Mouse (Mus musculus) heart, embryonic 11.5 days (tissue): ENCODE results near the gene Adamts17. TPM values are rescaled to one million over a fixed set of nuclear protein-coding genes. Genes with fewer than 3 reads are reported as not detected.

Experiments
- ATAC-seq: fragments of 200-750 bp; cut with Nextera tagmentation; replicated peaks from 2 replicates; pipeline ENCODE4 v1.8.0; 2017; ENCODE audit warnings: moderate library complexity; ENCODE audit not compliant: insufficient number of reproducible peaks, low FRiP score, low TSS enrichment
- H3K27ac ChIP-seq: fragments of 300-500 bp; sonication (generic); 2 replicates; pipeline ENCODE4 v1.5.1; 2014; ENCODE audit warnings: mild to moderate bottlenecking, low read depth, low read length
- H3K27me3 ChIP-seq: fragments of 300-500 bp; sonication (generic); 2 replicates; pipeline ENCODE4 v1.6.1; 2014; ENCODE audit warnings: mild to moderate bottlenecking, low read length, mixed read lengths; ENCODE audit not compliant: control insufficient read depth, insufficient read depth
- H3K36me3 ChIP-seq: fragments of 300-500 bp; sonication (generic); 2 replicates; pipeline ENCODE4 v1.6.1; 2014; ENCODE audit warnings: mild to moderate bottlenecking, low read length, moderate library complexity, mixed read lengths; ENCODE audit not compliant: control insufficient read depth, insufficient read depth
- H3K4me1 ChIP-seq: fragments of 300-500 bp; sonication (generic); 2 replicates; pipeline ENCODE4 v1.6.1; 2014; ENCODE audit warnings: low read length; ENCODE audit not compliant: control insufficient read depth, insufficient read depth
- H3K4me2 ChIP-seq: fragments of 300-500 bp; sonication (generic); 2 replicates; pipeline ENCODE4 v1.6.1; 2014; ENCODE audit warnings: mild to moderate bottlenecking, moderate library complexity
- H3K4me3 ChIP-seq: fragments of 300-500 bp; sonication (generic); 2 replicates; pipeline ENCODE4 v1.5.1; 2014; ENCODE audit warnings: low read depth, low read length
- H3K9ac ChIP-seq: fragments of 300-500 bp; sonication (generic); 2 replicates; pipeline ENCODE4 v1.6.1; 2014; ENCODE audit warnings: mild to moderate bottlenecking, low read depth, low read length, moderate library complexity
- H3K9me3 ChIP-seq: fragments of 300-500 bp; sonication (generic); replicated peaks from 2 replicates; pipeline ENCODE4 v1.6.1; 2016; ENCODE audit warnings: low read length; ENCODE audit not compliant: control insufficient read depth
- WGBS: fragments of 180-500 bp; shearing (Covaris S2); extraction: QIAGEN DNeasy Blood & Tissue Kit; methylation state at CpG from one replicate; pipeline ENCODE4 v1.1.7; 2014; ENCODE audit not compliant: insufficient replicate concordance; 5-methylcytosine and 5-hydroxymethylcytosine counted together
- polyA plus RNA-seq: library from polyadenylated mRNA; unstranded; fragments of >200 nt; fragmentation: Nextera tagmentation; extraction: Ambion mirVana; gene quantifications from 2 replicates; pipeline ENCODE4 v1.2.1, GENCODE M21; 2014

The Adamts17 gene
- polyA plus RNA-seq, 1 experiment from 2014 or later = 2.8 TPM

DNA sequence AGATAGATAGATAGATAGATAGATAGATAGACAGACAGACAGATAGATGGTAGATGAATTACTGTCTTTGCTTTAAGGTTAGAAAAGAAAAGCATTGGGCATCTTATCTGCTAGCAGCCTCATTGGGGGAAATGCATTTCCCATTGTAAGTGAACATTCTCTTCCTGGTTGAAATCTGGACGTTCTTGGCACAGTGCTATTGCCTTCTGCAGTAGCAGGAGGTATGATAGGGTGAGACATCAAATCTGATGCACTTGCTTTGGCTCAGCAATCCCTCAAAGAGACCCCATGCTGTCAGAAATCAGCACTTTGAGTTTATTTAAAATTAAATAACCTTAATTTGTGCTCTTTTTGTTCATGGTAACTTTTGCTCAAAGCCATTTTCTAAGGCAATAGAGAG lies 164.1 kb downstream of the Adamts17 start:
- no peak for ATAC-seq
- Histone ChIP-seq H3K27me3 (no peaks in the 10 kb centered on the region), H3K4me1 (no peaks in the 10 kb centered on the region), H3K27ac (no peak overlapping the region), H3K9me3 (no peaks in the 10 kb centered on the region; the same call in 1 of the 2 replicates), H3K9ac (no peak overlapping the region), H3K4me2 (no peak overlapping the region), H3K36me3 (0 out of 2 replicates have a peak, but pooled peaks cover 2% of the 10 kb centered on the region), H3K4me3 (no peak overlapping the region)
- WGBS = 54% methylated on average over 1 of the region's 1 CpGs

DNA sequence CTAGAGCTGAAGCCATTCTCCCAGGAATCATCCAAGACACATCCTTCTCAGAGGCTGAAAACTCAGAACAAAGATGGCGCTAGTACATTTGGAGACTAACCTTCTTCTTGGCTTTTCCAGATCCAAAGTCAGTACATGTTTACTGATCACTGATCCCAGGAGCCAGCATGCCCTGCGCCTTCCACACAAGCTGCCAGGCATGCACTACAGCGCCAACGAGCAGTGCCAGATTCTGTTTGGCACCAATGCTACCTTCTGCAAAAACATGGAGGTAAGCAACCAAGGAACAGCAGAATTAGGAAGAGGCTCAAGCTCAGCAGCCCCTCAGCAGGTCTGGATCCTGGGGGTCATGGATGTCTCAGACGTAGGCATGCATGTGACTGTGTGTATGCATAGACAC lies 164.7 kb downstream of the Adamts17 start:
- WGBS = 90% methylated on average over 5 of the region's 5 CpGs
- Histone ChIP-seq H3K9ac (no peak overlapping the region), H3K4me2 (no peak overlapping the region), H3K4me1 (no peaks in the 10 kb centered on the region), H3K4me3 (no peak overlapping the region), H3K9me3 (no peaks in the 10 kb centered on the region; the same call in 1 of the 2 replicates), H3K36me3 (0 out of 2 replicates have a peak, but pooled peaks cover 2% of the 10 kb centered on the region), H3K27me3 (no peaks in the 10 kb centered on the region), H3K27ac (no peak overlapping the region)
- no peak for ATAC-seq

DNA sequence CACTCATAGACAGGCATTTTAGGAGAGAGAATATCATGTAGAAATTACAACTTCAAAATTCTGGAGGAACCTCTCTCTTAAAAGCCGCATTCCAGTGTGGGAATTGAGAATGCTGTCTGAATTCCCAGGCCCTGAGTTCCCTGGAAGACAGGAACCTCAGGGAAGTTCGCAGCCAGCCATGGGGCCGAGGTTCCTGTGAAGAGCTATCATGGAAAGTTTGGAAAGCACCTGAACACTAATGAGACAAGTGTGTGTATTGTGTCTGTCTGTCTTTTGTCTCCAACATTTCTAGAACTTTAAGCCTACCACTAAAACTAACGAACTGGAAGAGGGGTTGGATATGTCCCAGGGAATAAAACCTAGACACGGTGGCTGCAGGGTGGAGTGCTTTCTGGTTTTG lies 170.3 kb downstream of the Adamts17 start:
- H3K4me3 ChIP-seq = no peak overlapping the region
- H3K27ac ChIP-seq = no peak overlapping the region
- no peaks in the 10 kb centered on the region; the same call in 1 of the 2 replicates for H3K9me3 ChIP-seq
- ATAC-seq = no peak
- no peak overlapping the region for H3K9ac ChIP-seq
- H3K4me1 ChIP-seq = peaks cover 26% of the 10 kb centered on the region
- no peaks in the 10 kb centered on the region for H3K36me3 ChIP-seq
- H3K4me2 ChIP-seq = no peak overlapping the region
- no peaks in the 10 kb centered on the region for H3K27me3 ChIP-seq
- 86% methylated on average over 5 of the region's 5 CpGs for WGBS

DNA sequence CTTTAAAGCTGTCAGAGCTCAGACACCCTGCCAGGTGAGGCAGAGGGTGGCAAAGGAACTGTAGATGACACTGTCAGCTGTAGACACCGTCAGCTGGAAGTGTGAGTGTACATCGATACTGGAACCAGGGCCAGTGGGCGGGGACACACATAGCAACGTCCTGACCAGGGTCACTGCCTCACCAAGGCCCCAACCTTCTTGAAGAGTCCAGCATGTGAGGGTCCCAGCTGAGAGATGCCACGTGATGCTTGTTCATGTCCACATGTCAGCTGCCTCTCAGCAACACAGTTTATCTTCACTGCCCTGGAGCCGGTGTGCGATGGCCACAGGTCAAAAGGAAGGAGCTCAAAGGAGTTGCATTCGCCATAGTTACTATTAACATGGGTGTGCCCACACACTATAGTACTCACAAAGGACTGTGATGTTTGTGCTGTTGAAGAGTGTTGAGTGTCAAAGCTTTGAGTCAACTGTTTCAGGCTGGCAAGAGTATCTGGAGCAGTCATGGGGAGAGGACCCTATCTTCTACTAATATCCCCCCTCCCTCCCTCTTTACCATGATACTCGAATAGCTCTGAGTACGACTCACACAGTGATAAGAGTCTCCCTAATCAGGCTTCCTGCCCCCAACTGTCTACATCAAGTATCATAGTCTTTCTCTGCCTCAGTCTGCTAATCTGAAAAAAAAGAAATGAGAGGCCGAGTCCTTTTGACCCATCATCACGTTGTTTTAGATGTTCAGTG lies 172.6 kb downstream of the Adamts17 start:
- Histone ChIP-seq H3K4me2 (no peak overlapping the region), H3K9me3 (no peaks in the 10 kb centered on the region; the same call in 1 of the 2 replicates), H3K9ac (no peak overlapping the region), H3K27ac (0 out of 2 replicates have a peak overlapping the region, but pooled peaks have one; percentile 46), H3K27me3 (no peaks in the 10 kb centered on the region), H3K4me3 (no peak overlapping the region), H3K36me3 (no peaks in the 10 kb centered on the region), H3K4me1 (peaks cover 26% of the 10 kb centered on the region)
- ATAC-seq = peak; percentile 61; the same call in 1 of the 2 replicates
- WGBS = 33% methylated on average over 12 of the region's 12 CpGs

DNA sequence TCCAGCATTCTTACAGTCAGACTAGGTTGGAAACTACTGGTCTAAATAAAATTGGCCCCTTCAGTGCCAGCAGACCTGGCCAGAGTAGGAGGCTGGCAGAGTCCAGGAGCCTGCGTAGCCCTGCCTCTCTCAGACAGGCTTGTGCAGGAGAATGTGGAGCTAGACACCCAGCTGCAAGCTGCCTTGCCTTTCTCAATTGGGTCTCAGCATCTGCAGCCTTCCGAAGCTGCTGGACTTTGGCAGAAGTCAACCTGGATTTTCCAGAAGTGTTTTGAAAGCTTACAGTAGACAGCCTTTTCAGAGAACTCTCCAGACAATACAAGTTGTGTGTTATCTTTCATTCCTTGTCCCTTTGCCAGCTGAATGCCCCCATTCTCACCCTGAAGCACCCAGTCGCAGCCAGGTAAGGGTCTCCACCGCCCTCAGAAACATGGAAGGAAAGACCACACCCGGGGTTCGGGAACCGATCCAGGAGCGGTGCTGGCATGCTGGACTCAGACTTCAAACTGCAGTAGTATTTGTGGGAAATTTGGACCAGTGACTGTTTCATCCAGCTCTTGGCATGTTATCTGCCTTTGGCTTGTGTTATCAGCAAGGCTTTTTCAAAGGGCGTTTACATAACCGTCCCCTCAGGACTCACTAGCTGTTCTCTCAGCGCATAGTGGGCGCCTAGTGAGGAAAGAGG lies 173.8 kb downstream of the Adamts17 start:
- Histone ChIP-seq H3K4me2 (no peak overlapping the region), H3K9me3 (no peaks in the 10 kb centered on the region; the same call in 1 of the 2 replicates), H3K9ac (no peak overlapping the region), H3K36me3 (no peaks in the 10 kb centered on the region), H3K27ac (0 out of 2 replicates have a peak overlapping the region, but pooled peaks have one; percentile 46), H3K4me1 (peaks cover 26% of the 10 kb centered on the region), H3K27me3 (no peaks in the 10 kb centered on the region), H3K4me3 (no peak overlapping the region)
- 55% methylated on average over 12 of the region's 12 CpGs for WGBS
- ATAC-seq = no peak

DNA sequence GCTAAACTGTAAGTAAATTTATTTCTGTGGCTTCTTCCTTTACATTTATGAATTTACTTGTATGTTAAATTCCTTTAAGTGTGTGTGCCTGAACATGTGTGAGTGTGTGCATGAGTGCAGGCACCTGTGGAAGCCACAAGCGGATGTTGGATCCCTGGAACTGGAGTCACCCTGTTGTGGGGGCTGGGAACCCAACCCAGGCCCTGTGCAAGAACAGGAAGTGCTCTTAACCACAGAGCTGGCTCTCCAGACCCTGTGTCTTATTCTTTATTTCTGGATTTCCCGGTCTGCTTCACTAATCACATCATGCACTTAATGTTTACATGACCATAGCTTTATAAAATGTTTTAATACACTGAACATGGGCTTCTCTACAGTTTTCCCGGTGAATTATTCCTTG lies 180.4 kb downstream of the Adamts17 start:
- Histone ChIP-seq H3K4me3 (no peak overlapping the region), H3K4me1 (no peaks in the 10 kb centered on the region), H3K9ac (no peak overlapping the region), H3K9me3 (no peaks in the 10 kb centered on the region), H3K27me3 (no peaks in the 10 kb centered on the region), H3K27ac (no peak overlapping the region), H3K36me3 (no peaks in the 10 kb centered on the region), H3K4me2 (no peak overlapping the region)
- WGBS = 81% methylated on average over 3 of the region's 3 CpGs
- no peak for ATAC-seq

DNA sequence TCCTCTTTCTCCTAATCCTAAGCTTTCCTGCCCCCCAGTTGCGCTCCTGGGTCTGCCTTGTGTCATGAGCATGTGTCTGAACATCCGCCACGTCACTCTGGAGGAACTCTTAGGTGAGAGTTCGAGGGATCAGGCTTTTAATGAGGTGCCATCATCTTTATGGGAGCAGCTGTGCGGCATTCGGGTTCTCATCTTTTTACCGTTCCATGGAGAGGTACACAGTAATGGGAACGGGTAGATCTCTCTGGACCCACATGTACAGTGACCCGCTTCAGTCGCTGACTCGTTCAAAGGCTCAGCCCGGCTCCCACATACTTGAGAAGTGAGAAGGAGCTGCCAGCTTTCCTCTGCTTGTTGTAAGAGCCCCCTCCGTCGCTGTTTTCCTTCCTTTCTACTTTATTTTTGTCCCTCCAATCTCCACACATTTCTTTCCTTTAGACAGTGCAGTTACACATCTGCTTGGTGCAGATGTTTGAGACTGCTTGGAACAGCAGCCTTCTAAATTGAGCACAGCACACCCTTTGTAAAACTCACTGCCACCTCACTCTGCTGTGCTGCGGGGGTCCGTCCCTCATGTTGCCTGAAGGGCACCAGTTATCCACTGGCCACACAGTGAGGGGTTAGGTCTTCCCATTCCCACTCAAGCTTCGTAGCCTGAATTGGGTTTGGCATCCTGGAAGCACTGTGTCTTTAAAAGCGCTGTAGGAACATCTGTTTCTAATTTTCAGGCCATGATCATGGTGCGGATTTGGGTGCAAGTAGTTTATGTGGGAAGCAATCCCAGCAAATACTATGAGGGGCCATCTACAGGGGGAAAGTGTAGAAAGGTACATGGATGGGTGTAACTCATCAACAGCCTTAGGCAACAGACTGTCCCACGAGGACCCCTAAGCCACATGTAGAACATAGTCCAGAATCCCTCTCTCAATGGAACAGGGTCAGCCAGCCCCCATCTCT lies 186.9 kb downstream of the Adamts17 start:
- H3K27me3 ChIP-seq = no peaks in the 10 kb centered on the region
- 69% methylated on average over 20 of the region's 20 CpGs for WGBS
- no peak overlapping the region for H3K4me2 ChIP-seq
- no peaks in the 10 kb centered on the region for H3K9me3 ChIP-seq
- no peak for ATAC-seq
- no peak overlapping the region for H3K9ac ChIP-seq
- 0 out of 2 replicates have a peak overlapping the region, but pooled peaks have one; percentile 10 for H3K27ac ChIP-seq
- H3K4me3 ChIP-seq = no peak overlapping the region
- H3K36me3 ChIP-seq = no peaks in the 10 kb centered on the region
- H3K4me1 ChIP-seq = peaks cover 6% of the 10 kb centered on the region

DNA sequence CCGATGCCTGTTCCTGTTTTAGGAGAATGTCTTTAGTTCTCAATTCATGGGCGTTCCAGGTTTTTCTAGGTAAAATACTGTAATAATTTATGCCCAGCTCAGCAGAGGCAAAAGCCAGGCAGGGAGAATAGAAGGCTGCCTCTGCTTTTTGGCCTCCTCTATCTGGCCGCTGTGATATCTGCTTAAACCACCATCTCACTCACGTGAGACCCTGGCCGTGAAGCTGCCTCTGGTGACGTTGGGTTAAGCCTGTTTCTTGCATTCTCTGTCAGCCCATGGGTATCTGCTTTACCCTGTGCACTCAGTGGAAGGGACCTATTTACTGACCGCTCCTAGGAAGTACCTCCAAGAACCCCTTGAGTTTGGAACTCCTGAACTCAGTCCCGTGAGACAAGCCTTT lies 187.7 kb downstream of the Adamts17 start:
- H3K4me3 ChIP-seq = no peak overlapping the region
- no peak overlapping the region for H3K27ac ChIP-seq
- no peak overlapping the region for H3K4me2 ChIP-seq
- no peaks in the 10 kb centered on the region for H3K27me3 ChIP-seq
- H3K4me1 ChIP-seq = peaks cover 14% of the 10 kb centered on the region
- H3K9ac ChIP-seq = no peak overlapping the region
- no peaks in the 10 kb centered on the region for H3K36me3 ChIP-seq
- no peak for ATAC-seq
- 75% methylated on average over 8 of the region's 8 CpGs for WGBS
- H3K9me3 ChIP-seq = no peaks in the 10 kb centered on the region
